In genomic region chr16:90112577-90113155, GRCm38 (mm10) we compare ENCODE assay signal across 13 mouse cellular contexts. TPM values are rescaled to one million over a fixed set of nuclear protein-coding genes. Genes with fewer than 3 reads are reported as not detected.
DNase-seq lines count a peak whose midpoint lies in the region; ATAC-seq and TF ChIP-seq lines count a peak whose summit lies in the region.
"Had no signal": no experiment of that assay in that cellular context is flagged by ENCODE, and none has a peak within 500 bp of the region (broad histone marks: within the 10 kb centered on the region; RNA-seq: fewer than 3 reads in every experiment).

No protein-coding gene starts in this region.

- no peaks in the 10 kb centered on the region for H3K79me2 ChIP-seq in heart, adult 2 months (replicated peaks; ENCODE audit: control insufficient read depth, insufficient read depth, low read length)

- TF ChIP-seq POLR2A in heart, adult 2 months (IDR thresholded peaks at IDR 0.05; ENCODE audit: insufficient read depth, low read depth, low read length) = no peak

- ATAC-seq in heart, embryonic 11.5 days (replicated peaks; ENCODE audit: insufficient number of reproducible peaks, low FRiP score, low TSS enrichment) = no peak
- ATAC-seq in forebrain, embryonic 12.5 days (ENCODE audit: low FRiP score) = no peak
- ATAC-seq in megakaryocyte-erythroid progenitor cell, adult 5-6 weeks (replicated peaks; ENCODE audit: low FRiP score, low TSS enrichment, poor library complexity, severe bottlenecking) = no peak

- H3K4me2 ChIP-seq in heart, embryonic 11.5 days = no peak overlapping the region
- no peak overlapping the region for H3K4me2 ChIP-seq in forebrain, embryonic 12.5 days
- H3K4me2 ChIP-seq: limb, embryonic 13.5 days had no signal

- no peaks in the 10 kb centered on the region for H3K4me1 ChIP-seq in heart, adult 2 months (ENCODE audit: control insufficient read depth, insufficient read depth, low read length)
- H3K4me1 ChIP-seq in heart, embryonic 11.5 days (ENCODE audit: control insufficient read depth, insufficient read depth, low read length) = 0 out of 2 replicates have a peak, but pooled peaks cover 3% of the 10 kb centered on the region
- H3K4me1 ChIP-seq in forebrain, embryonic 12.5 days = no peaks in the 10 kb centered on the region

- DNase-seq in heart, adult 2 months = peak; percentile 38 to 56
- DNase-seq in adipocyte (ENCODE audit: low spot score) = peak; percentile 53
- DNase-seq in fibroblast of lung, adult 2 months (ENCODE audit: low read depth) = peak; percentile 17
- DNase-seq in lung, postnatal 25 days (ENCODE audit: low spot score) = peak; percentile 34
- DNase-seq: kidney, adult 11 months; kidney, postnatal 4 days; retina, postnatal 1 day; thymus, postnatal 25 days had no signal

- no peaks in the 10 kb centered on the region for H3K9me3 ChIP-seq in heart, embryonic 11.5 days (replicated peaks; ENCODE audit: control insufficient read depth, low read length)
- 0 out of 2 replicates have a peak, but pooled peaks cover 3% of the 10 kb centered on the region for H3K9me3 ChIP-seq in forebrain, embryonic 12.5 days
- H3K9me3 ChIP-seq: limb, embryonic 13.5 days had no signal

- H3K36me3 ChIP-seq in heart, adult 2 months (ENCODE audit: control insufficient read depth, insufficient read depth, low read length) = no peaks in the 10 kb centered on the region
- H3K36me3 ChIP-seq in heart, embryonic 11.5 days (ENCODE audit: control insufficient read depth, insufficient read depth, low read length) = no peaks in the 10 kb centered on the region
- H3K36me3 ChIP-seq in forebrain, embryonic 12.5 days (replicated peaks) = 0 out of 2 replicates have a peak, but pooled peaks cover 3% of the 10 kb centered on the region
- H3K36me3 ChIP-seq: limb, embryonic 13.5 days had no signal

- no peak overlapping the region for H3K9ac ChIP-seq in heart, adult 2 months (ENCODE audit: low read depth, low read length)
- H3K9ac ChIP-seq in heart, embryonic 11.5 days (ENCODE audit: low read depth, low read length) = no peak overlapping the region
- H3K9ac ChIP-seq in forebrain, embryonic 12.5 days = no peak overlapping the region
- H3K9ac ChIP-seq: limb, embryonic 13.5 days had no signal

- no peak for TF ChIP-seq EP300 in heart, adult 2 months (IDR thresholded peaks at IDR 0.05; ENCODE audit: insufficient read depth, low read depth, low read length)

- no peaks in the 10 kb centered on the region for H3K27me3 ChIP-seq in heart, adult 2 months (ENCODE audit: control insufficient read depth, insufficient read depth, low read length)
- no peaks in the 10 kb centered on the region for H3K27me3 ChIP-seq in heart, embryonic 11.5 days (ENCODE audit: control insufficient read depth, insufficient read depth, low read length)
- H3K27me3 ChIP-seq in forebrain, embryonic 12.5 days = no peaks in the 10 kb centered on the region
- H3K27me3 ChIP-seq: limb, embryonic 13.5 days had no signal

- 72% methylated on average over 11 of the region's 11 CpGs for WGBS in heart, adult 2 months
- WGBS in heart, embryonic 11.5 days (ENCODE audit: insufficient replicate concordance) = 89% methylated on average over 11 of the region's 11 CpGs
- 93% methylated on average over 11 of the region's 11 CpGs for WGBS in forebrain, embryonic 12.5 days

- no peak for TF ChIP-seq CTCF in heart, adult 2 months (IDR thresholded peaks at IDR 0.05)

- no peak overlapping the region for H3K27ac ChIP-seq in heart, adult 2 months
- no peak overlapping the region for H3K27ac ChIP-seq in heart, embryonic 11.5 days (ENCODE audit: low read depth, low read length)
- H3K27ac ChIP-seq in forebrain, embryonic 12.5 days = no peak overlapping the region
- H3K27ac ChIP-seq: limb, embryonic 13.5 days had no signal

- intact Hi-C loops in heart, adult 2 months (cut with DNase I) = no loop called here

- no peak overlapping the region for H3K4me3 ChIP-seq in heart, adult 2 months
- no peak overlapping the region for H3K4me3 ChIP-seq in heart, embryonic 11.5 days (ENCODE audit: low read depth, low read length)
- no peak overlapping the region for H3K4me3 ChIP-seq in forebrain, embryonic 12.5 days (replicated peaks)
- H3K4me3 ChIP-seq: erythroblast, embryonic 14.5 days; limb, embryonic 13.5 days had no signal

RNA-seq across cellular contexts. Expression of gene Tiam1, which starts 30.9 kb away (rescaled TPM):
- 1 to 10 TPM; 4.4 to 7.9 TPM for total RNA-seq in heart, adult 2 months (2021)
- polyA plus RNA-seq in heart, adult 2 months (2012; rRNA removed) = 2.3 and 2.5 TPM in 2 replicates
- 18.9 and 24.9 TPM in 2 replicates for polyA plus RNA-seq in heart, embryonic 11.5 days (2014; fragmentation: Nextera tagmentation; extraction: Ambion mirVana)
- polyA plus RNA-seq in forebrain, embryonic 12.5 days (2016; fragmentation: Nextera tagmentation; extraction: Ambion mirVana) = 24.7 and 31.5 TPM in 2 replicates
- 8.3 and 23.6 TPM in 2 replicates for total RNA-seq in megakaryocyte-erythroid progenitor cell, adult 5-6 weeks (2014; fragmentation: Nextera tagmentation)
- total RNA-seq in megakaryocyte-erythroid progenitor cell, adult 5-6 weeks (2017) = 11.6 and 14.2 TPM in 2 replicates
